Mouse (Mus musculus): Measurements from ENCODE around the gene Golga7b. TPM values are rescaled to one million over a fixed set of nuclear protein-coding genes. Genes with fewer than 3 reads are reported as not detected.

Gene Golga7b
- not detected in 2 replicates for polyA plus RNA-seq (2011; ENCODE audit: insufficient read length, low read depth, missing spikeins)

DNA sequence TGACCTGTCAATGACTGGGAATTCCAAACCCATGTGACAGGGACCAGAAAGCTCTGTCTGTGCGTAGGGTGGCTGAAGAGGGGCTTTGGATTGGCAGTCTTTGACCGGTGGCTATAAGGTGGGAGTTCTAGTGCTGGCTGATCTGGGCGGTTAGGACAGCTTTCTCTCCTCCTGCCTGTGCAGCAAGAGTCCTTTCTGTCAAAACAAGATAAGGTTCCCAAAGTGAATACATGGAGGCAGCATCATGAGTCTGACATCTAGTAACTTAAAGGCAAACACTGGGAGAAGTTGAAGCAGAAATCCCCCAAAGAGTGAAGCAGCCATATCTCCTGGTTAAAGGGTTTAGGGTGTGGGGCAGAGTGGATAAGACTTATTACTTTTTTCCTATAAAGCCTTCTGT lies at the start of gene Golga7b:
Gene Golga7b, plus strand, starts transcription at position 56 of the 400 bp plus-strand sequence.
- TF ChIP-seq CTCF (IDR thresholded peaks at IDR 0.05; ENCODE audit: borderline replicate concordance, insufficient read depth, low read length) (no peak), POLR2A (IDR thresholded peaks at IDR 0.05; ENCODE audit: low read depth, low read length) (no peak)
- no peak within 1 kb of the TSS for H3K27ac ChIP-seq (ENCODE audit: insufficient read depth, low read length)
- no peaks in the 10 kb centered on the region for H3K4me1 ChIP-seq (ENCODE audit: control insufficient read depth, insufficient read depth, low read length)
- no peak within 1 kb of the TSS for H3K4me3 ChIP-seq (ENCODE audit: insufficient read depth, low read length)

DNA sequence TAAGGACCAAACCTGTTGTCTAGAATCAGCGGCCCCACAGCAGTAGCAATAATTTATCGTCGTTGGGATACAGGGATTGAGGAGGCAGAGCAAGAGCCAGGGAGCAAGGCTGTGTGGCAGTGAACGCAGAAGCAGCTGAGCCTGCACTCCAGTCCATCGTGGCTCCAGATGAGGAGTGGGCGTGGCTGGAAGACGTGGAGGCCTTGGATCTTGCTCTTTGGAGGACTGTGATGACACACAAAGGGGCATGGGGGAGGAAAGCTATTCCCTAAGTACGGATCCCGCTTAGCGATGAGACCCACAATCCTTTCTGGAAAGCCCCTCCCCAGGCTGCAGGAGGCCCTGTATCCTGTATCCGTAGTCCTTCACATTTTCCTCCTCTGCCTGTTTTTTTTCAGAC lies 49.3 kb upstream of the Golga7b start:
- no peak overlapping the region for H3K27ac ChIP-seq (ENCODE audit: insufficient read depth, low read length)
- TF ChIP-seq CTCF (IDR thresholded peaks at IDR 0.05; ENCODE audit: borderline replicate concordance, insufficient read depth, low read length) = no peak
- no peak for TF ChIP-seq POLR2A (IDR thresholded peaks at IDR 0.05; ENCODE audit: low read depth, low read length)
- no peaks in the 10 kb centered on the region for H3K4me1 ChIP-seq (ENCODE audit: control insufficient read depth, insufficient read depth, low read length)
- no peak overlapping the region for H3K4me3 ChIP-seq (ENCODE audit: insufficient read depth, low read length)

DNA sequence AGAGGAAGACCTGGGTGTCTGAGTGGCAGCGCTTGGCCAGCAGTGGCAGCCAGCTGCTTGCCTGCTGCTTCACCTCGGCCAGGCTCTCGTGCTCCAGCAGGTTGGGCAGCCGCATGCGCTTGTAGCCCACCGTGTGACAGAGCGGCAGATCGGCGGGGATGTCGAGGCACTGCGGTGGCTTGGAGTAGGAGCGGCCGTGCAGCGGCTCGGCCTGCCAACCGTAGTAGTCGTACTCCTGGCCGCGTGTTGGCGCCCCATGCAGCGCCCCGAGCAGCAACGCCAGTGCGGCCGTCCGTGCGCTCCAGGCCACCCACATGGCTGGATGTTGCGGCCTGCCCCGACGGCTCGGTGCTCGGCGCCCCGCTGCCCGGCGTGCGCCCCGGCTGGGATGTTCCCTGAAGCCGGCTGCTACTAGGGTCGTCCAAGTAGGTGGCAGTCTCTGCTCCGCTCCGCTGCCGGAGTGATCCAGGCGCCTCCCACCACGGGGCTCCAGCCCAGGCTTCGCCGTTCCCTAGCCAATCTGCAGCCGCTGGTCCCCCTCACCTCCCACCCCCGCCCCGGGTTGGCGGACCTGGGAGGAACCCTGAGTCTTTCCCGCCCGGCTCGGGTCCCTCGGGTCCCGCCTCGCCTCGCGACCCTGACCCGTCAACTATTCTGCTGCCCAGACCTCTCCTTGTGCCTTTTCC lies 45.5 kb upstream of the Golga7b start, which contains the start of gene Sfrp5:
Gene Sfrp5, minus strand, starts transcription at position 557 of the 686 bp plus-strand sequence.
- Histone ChIP-seq H3K27ac (ENCODE audit: insufficient read depth, low read length) (no peak within 1 kb of the TSS), H3K4me3 (ENCODE audit: insufficient read depth, low read length) (no peak within 1 kb of the TSS), H3K4me1 (ENCODE audit: control insufficient read depth, insufficient read depth, low read length) (no peaks in the 10 kb centered on the region)
- TF ChIP-seq POLR2A (IDR thresholded peaks at IDR 0.05; ENCODE audit: low read depth, low read length) = no peak
- no peak for TF ChIP-seq CTCF (IDR thresholded peaks at IDR 0.05; ENCODE audit: borderline replicate concordance, insufficient read depth, low read length)

DNA sequence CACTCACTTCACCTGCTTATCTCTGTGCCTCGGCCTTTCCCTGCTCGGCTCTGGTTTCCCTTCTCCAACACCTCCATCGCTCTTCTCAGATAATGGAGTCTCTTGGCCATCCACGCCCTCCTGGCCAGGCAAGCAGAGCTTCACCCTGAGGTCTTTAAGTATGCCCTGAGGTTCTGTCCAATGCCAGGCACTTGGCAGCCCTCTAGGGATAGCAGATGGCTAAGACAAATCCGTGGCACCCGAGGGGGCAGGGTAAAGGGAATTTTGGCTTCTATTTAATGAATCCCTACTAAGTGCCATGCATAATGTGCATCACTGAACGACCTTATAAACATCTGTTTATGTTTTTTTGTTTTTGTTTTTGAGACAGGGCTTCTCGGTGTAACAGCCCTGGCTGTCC lies 44.9 kb upstream of the Golga7b start:
- Histone ChIP-seq H3K27ac (ENCODE audit: insufficient read depth, low read length) (no peak overlapping the region), H3K4me3 (ENCODE audit: insufficient read depth, low read length) (no peak overlapping the region), H3K4me1 (ENCODE audit: control insufficient read depth, insufficient read depth, low read length) (no peaks in the 10 kb centered on the region)
- TF ChIP-seq POLR2A (IDR thresholded peaks at IDR 0.05; ENCODE audit: low read depth, low read length) = no peak
- no peak for TF ChIP-seq CTCF (IDR thresholded peaks at IDR 0.05; ENCODE audit: borderline replicate concordance, insufficient read depth, low read length)

DNA sequence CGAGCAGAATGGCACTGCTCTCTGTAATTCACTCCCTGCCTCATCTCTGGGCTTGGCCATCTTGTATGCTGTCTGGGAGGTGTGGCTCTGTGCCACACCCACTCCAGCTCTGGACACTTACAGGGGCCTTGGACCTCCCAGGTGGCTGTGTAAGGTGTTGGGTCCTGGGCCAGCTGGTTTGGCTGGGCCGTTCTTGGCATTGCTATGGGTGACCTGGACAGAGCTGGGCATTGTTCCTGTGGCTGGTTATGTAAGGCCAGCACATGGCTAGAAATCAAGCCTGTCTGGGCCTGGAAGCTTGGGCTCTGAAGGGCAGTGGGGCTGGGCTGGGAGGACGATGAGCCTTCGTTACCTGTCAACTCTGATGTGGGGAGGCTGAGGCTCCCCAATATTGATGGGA lies 43.1 kb upstream of the Golga7b start:
- no peak overlapping the region for H3K27ac ChIP-seq (ENCODE audit: insufficient read depth, low read length)
- no peak overlapping the region for H3K4me3 ChIP-seq (ENCODE audit: insufficient read depth, low read length)
- H3K4me1 ChIP-seq (ENCODE audit: control insufficient read depth, insufficient read depth, low read length) = no peaks in the 10 kb centered on the region
- TF ChIP-seq CTCF (IDR thresholded peaks at IDR 0.05; ENCODE audit: borderline replicate concordance, insufficient read depth, low read length) = no peak
- TF ChIP-seq POLR2A (IDR thresholded peaks at IDR 0.05; ENCODE audit: low read depth, low read length) = no peak

DNA sequence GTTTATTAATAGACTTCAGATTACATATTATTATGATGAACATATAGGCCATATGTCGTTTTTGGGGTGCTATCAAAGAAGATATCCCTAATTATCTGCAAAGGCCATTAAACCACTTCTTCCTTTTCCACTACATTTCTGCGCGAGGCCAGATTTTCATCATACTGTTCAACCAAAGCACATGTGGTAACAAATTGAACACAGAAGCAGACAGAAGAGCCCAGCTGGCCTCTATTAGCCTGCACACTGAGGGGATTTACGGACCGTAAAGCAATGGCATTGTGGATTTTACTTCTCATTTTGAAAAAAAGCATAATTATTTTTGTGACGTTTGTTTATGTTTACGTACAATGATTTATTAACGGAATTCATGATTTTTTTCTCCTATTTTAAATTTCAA lies 42.2 kb upstream of the Golga7b start:
- Histone ChIP-seq H3K4me3 (ENCODE audit: insufficient read depth, low read length) (no peak overlapping the region), H3K4me1 (ENCODE audit: control insufficient read depth, insufficient read depth, low read length) (no peaks in the 10 kb centered on the region), H3K27ac (ENCODE audit: insufficient read depth, low read length) (no peak overlapping the region)
- TF ChIP-seq POLR2A (IDR thresholded peaks at IDR 0.05; ENCODE audit: low read depth, low read length) = no peak
- no peak for TF ChIP-seq CTCF (IDR thresholded peaks at IDR 0.05; ENCODE audit: borderline replicate concordance, insufficient read depth, low read length)

DNA sequence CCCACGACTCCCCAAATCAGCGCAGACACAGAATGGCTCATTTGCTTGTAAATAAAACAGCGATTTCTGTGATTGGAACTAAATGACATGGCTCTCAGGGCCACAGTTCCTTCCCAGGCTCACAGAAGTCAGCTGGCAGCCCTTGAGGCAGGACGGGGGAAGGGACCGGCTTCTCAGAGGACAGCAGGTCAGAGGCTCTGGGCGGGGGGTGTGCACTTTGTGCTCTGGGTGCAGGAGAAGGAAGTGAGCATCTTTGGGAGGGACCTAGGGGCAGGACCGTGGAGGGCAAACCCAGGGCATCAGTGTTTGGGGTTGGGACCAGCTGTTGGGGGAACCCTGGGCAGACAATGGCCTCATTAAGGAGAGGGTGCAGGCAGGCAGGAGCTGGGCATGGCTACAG lies 37.9 kb upstream of the Golga7b start:
- Histone ChIP-seq H3K4me1 (ENCODE audit: control insufficient read depth, insufficient read depth, low read length) (no peaks in the 10 kb centered on the region), H3K4me3 (ENCODE audit: insufficient read depth, low read length) (no peak overlapping the region), H3K27ac (ENCODE audit: insufficient read depth, low read length) (no peak overlapping the region)
- no peak for TF ChIP-seq POLR2A (IDR thresholded peaks at IDR 0.05; ENCODE audit: low read depth, low read length)
- TF ChIP-seq CTCF (IDR thresholded peaks at IDR 0.05; ENCODE audit: borderline replicate concordance, insufficient read depth, low read length) = no peak

DNA sequence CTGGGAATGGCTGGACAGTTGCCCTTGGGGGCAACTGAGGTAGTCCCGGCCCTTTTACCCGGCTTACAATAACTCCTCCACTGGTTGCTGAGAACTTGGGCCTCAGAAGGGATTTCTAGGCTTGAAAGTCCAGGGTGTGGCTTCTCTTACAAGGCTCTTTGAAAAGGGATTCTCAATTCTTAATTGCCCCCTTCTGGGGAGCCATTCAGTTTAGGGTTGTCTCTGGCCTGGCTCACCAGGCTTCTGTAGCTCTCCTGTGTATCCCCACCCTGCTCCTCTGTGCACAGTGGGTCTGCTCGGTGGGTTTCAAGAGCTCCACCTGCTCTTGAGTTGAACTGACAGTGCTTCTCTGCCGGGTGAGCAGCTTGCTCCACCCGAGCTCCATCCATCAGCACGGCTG lies 37.4 kb upstream of the Golga7b start:
- Histone ChIP-seq H3K4me3 (ENCODE audit: insufficient read depth, low read length) (no peak overlapping the region), H3K27ac (ENCODE audit: insufficient read depth, low read length) (no peak overlapping the region), H3K4me1 (ENCODE audit: control insufficient read depth, insufficient read depth, low read length) (no peaks in the 10 kb centered on the region)
- TF ChIP-seq CTCF (IDR thresholded peaks at IDR 0.05; ENCODE audit: borderline replicate concordance, insufficient read depth, low read length) = no peak
- no peak for TF ChIP-seq POLR2A (IDR thresholded peaks at IDR 0.05; ENCODE audit: low read depth, low read length)

DNA sequence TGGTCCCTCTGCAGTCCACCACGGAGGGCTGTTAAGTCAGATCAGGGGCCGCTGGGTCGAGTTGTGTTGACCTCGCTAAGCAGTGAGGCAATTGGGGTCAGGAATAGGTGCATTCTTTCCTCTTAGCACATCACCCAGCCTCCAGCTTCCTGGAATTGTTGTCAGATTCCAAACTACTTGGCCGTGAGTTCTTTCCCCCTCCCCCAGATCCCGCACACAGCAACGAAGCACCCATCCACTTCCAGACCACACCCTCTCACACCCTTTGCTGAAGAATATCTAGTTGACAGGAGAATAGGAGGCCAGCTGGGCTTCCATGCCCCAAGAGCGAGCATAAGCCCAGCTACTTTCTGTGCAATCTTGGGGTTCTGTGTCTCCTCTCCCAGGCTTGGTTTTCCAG lies 35.4 kb upstream of the Golga7b start:
- Histone ChIP-seq H3K4me1 (ENCODE audit: control insufficient read depth, insufficient read depth, low read length) (no peaks in the 10 kb centered on the region), H3K4me3 (ENCODE audit: insufficient read depth, low read length) (no peak overlapping the region), H3K27ac (ENCODE audit: insufficient read depth, low read length) (no peak overlapping the region)
- TF ChIP-seq POLR2A (IDR thresholded peaks at IDR 0.05; ENCODE audit: low read depth, low read length) = no peak

DNA sequence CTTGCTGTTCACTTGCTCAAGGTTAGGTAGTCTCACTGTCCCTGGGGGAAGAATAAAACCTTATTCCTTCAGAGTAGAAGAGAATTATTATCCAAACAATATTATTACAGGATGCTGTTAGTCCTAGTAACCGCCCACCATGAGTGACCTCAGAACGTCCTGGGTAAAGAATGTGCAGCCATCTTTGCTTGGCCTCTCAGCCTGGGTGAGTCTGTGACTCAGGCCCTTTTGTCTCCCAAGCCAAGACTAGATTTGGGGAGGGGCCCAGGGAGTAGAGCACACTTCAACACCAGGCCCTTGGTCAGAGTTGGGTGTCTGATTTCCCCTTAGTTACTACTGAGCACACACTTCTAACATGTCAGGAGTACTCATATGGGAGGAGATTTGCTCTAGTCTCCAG lies 32.8 kb upstream of the Golga7b start:
- no peak for TF ChIP-seq CTCF (IDR thresholded peaks at IDR 0.05; ENCODE audit: borderline replicate concordance, insufficient read depth, low read length)
- TF ChIP-seq POLR2A (IDR thresholded peaks at IDR 0.05; ENCODE audit: low read depth, low read length) = no peak
- Histone ChIP-seq H3K4me3 (ENCODE audit: insufficient read depth, low read length) (no peak overlapping the region), H3K4me1 (ENCODE audit: control insufficient read depth, insufficient read depth, low read length) (no peaks in the 10 kb centered on the region), H3K27ac (ENCODE audit: insufficient read depth, low read length) (no peak overlapping the region)

All from embryonic fibroblast, embryonic 13.5 days (primary cell).